Mouse (Mus musculus): ENCODE data around the gene Prg4.

DNA sequence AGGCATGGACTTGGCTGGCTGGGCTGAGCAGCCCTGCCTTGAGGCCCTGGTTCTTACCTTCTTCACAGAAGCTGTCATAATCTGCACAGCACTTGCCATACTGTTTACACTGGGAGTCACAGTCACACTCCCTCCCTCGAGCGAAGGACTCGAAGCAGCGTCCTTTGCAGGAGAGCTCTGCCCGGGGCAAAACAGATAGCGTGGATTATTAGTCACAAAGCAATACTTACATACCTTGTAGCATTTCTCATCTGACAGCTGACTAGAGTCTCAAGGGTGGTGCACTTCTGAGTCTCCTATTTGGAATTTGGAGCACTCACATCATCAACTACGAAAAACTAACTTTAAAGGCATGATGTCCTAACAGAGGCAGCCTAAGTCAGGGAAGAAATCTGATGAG lies 5.4 kb downstream of the Prg4 start:
- TF ChIP-seq EP300 (optimal IDR thresholded peaks at IDR 0.05) = no peak
- TF ChIP-seq CTCF (IDR thresholded peaks at IDR 0.05; ENCODE audit: low read depth) = no peak

All from stomach, postnatal 0 days (tissue).